9 mouse cellular contexts compared by ENCODE assay signal in the genomic region with DNA sequence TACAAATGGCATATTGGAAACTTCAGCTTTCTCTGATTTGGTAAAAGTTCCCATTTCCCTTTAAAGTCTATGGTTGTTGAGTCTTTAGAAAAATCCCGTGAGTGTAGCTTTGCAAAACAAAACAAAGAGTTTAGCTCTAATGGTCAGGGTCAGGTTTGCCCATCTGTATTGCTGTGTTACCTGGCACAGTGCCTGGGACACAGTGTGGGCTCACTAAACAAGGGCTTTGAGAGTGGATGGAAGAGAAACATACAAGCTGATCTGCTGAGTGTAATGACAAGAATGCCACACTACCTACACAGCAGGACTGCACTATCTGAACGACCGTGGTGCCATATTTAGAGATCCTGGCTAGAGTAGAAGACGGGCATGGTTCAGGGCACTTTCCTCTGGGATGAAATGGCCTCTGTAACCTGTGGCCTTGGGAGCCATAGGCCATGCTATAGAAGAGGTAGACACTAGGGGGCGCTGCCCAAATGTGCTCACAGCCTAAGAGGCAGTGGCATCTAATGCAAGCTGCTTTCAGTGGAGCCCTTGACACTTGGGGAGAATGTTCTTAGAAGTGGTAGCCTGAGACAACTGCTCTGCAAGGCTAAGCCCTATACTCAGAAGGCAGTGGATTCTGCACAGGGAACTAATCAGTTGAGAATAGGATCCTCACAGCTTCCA. TPM values are rescaled to one million over a fixed set of nuclear protein-coding genes. Genes with fewer than 3 reads are reported as not detected.
DNase-seq lines count a peak whose midpoint lies in the region; ATAC-seq and TF ChIP-seq lines count a peak whose summit lies in the region.
"Had no signal": no experiment of that assay in that cellular context is flagged by ENCODE, and none has a peak within 500 bp of the region (broad histone marks: within the 10 kb centered on the region; RNA-seq: fewer than 3 reads in every experiment).

No protein-coding gene starts in this region.

- H3K27ac ChIP-seq in MEL (ENCODE audit: control insufficient read depth, low read depth, low read length): no peak overlapping the region
- no peak overlapping the region for H3K27ac ChIP-seq in hindbrain, postnatal 0 days
- H3K27ac ChIP-seq: embryonic facial prominence, embryonic 12.5 days had no signal

- TF ChIP-seq POLR2A in MEL (IDR thresholded peaks at IDR 0.05; ENCODE audit: control insufficient read depth in 1 of 2, insufficient read depth in 1 of 2, low read depth in 1 of 2, low read length in 2 of 2, poor library complexity in 1 of 2): no peak

- no peak overlapping the region for H3K4me2 ChIP-seq in hindbrain, postnatal 0 days (ENCODE audit: low read depth, low read length)
- H3K4me2 ChIP-seq: embryonic facial prominence, embryonic 12.5 days had no signal

- no peaks in the 10 kb centered on the region for H3K9me3 ChIP-seq in MEL (replicated peaks; ENCODE audit: insufficient read depth, low read length)
- H3K9me3 ChIP-seq in hindbrain, postnatal 0 days (ENCODE audit: low read length): no peaks in the 10 kb centered on the region
- H3K9me3 ChIP-seq: embryonic facial prominence, embryonic 12.5 days had no signal

- 0 out of 2 replicates have a peak, but pooled peaks have one; percentile 45 for ATAC-seq in hindbrain, postnatal 0 days
- ATAC-seq in megakaryocyte progenitor cell, adult 5-6 weeks (replicated peaks; ENCODE audit: poor library complexity): peak; percentile 77

- H3K79me2 ChIP-seq in MEL (ENCODE audit: control insufficient read depth, insufficient read depth, low read length, poor library complexity): no peaks in the 10 kb centered on the region

- no peaks in the 10 kb centered on the region for H3K27me3 ChIP-seq in MEL (ENCODE audit: control insufficient read depth in 1 of 2, insufficient read depth in 2 of 2, low read length in 2 of 2)
- H3K27me3 ChIP-seq in hindbrain, postnatal 0 days (ENCODE audit: insufficient read depth, low read length): no peaks in the 10 kb centered on the region
- H3K27me3 ChIP-seq: embryonic facial prominence, embryonic 12.5 days had no signal

- H3K36me3 ChIP-seq in MEL (ENCODE audit: control insufficient read depth in 1 of 2, insufficient read depth in 2 of 2, low read length in 2 of 2): peaks cover 0 to 11% of the 10 kb centered on the region in 2 experiments; a peak in 2 of 4 replicates
- no peaks in the 10 kb centered on the region for H3K36me3 ChIP-seq in hindbrain, postnatal 0 days (ENCODE audit: insufficient read depth, low read length)
- H3K36me3 ChIP-seq: embryonic facial prominence, embryonic 12.5 days had no signal

- peak; percentile 37 for DNase-seq in layer of hippocampus, adult 11-12 months (ENCODE audit: low spot score)
- DNase-seq in layer of hippocampus, adult 9-10 months (ENCODE audit: low spot score): no peak
- DNase-seq in MEL (ENCODE audit: low read depth, low spot score): peak; percentile 82
- peak; percentile 40 for DNase-seq in c-Kit-positive CD71-positive TER-119-negative erythroid progenitor cells, embryonic 14.5 days (ENCODE audit: low read depth)
- peak; percentile 65 for DNase-seq in hindbrain, postnatal 0 days (ENCODE audit: low spot score)
- DNase-seq in thymus, postnatal 4 days: peak; percentile 66

- WGBS in hindbrain, postnatal 0 days: 28% methylated on average over 5 of the region's 5 CpGs

- TF ChIP-seq RAD21 in MEL (IDR thresholded peaks at IDR 0.05; ENCODE audit: low read depth, low read length): peak; percentile 68

- no peak overlapping the region for H3K4me3 ChIP-seq in MEL (ENCODE audit: control insufficient read depth in 1 of 2, insufficient read depth in 1 of 2, low read depth in 2 of 2, low read length in 2 of 2)
- H3K4me3 ChIP-seq in hindbrain, postnatal 0 days (ENCODE audit: low read length): no peak overlapping the region
- H3K4me3 ChIP-seq: embryonic facial prominence, embryonic 12.5 days had no signal

- peak; percentile 87 to 93 (median 91) for TF ChIP-seq CTCF in MEL (IDR thresholded peaks at IDR 0.05 in 2 of 3, conservative IDR thresholded peaks at IDR 0.05 in 1 of 3; ENCODE audit: control insufficient read depth in 1 of 3, insufficient read depth in 1 of 3, low read depth in 2 of 3, low read length in 3 of 3, poor library complexity in 1 of 3, severe bottlenecking in 1 of 3)
- peak; percentile 68 for TF ChIP-seq CTCF in hindbrain, postnatal 0 days (IDR thresholded peaks at IDR 0.05; ENCODE audit: low read depth)

- TF ChIP-seq EP300 in MEL (IDR thresholded peaks at IDR 0.05; ENCODE audit: low read depth in 1 of 2, low read length in 2 of 2): no peak

- no peak overlapping the region for H3K9ac ChIP-seq in MEL (ENCODE audit: control insufficient read depth, low read depth, low read length, poor library complexity, severe bottlenecking)
- no peak overlapping the region for H3K9ac ChIP-seq in hindbrain, postnatal 0 days (replicated peaks; ENCODE audit: low read length)
- H3K9ac ChIP-seq: embryonic facial prominence, embryonic 12.5 days had no signal

- no peaks in the 10 kb centered on the region for H3K4me1 ChIP-seq in MEL (ENCODE audit: control insufficient read depth in 1 of 2, insufficient read depth in 2 of 2, low read length in 2 of 2)
- H3K4me1 ChIP-seq in hindbrain, postnatal 0 days (ENCODE audit: insufficient read depth, low read length): no peaks in the 10 kb centered on the region
- H3K4me1 ChIP-seq: embryonic facial prominence, embryonic 12.5 days had no signal

TF ChIP-seq in MEL, 35 proteins besides CTCF, POLR2A, EP300 and RAD21:
- TF ChIP-seq JUND (IDR thresholded peaks at IDR 0.05; ENCODE audit: low read depth, low read length) (no peak), HCFC1 (IDR thresholded peaks at IDR 0.05; ENCODE audit: low read depth, low read length) (no peak), TCF12 (IDR thresholded peaks at IDR 0.05; ENCODE audit: low read depth, low read length) (no peak), MAX (IDR thresholded peaks at IDR 0.05; ENCODE audit: low read length) (no peak), MEF2A (IDR thresholded peaks at IDR 0.05; ENCODE audit: extremely low read depth, insufficient replicate concordance, low read depth, low read length, poor library complexity, severe bottlenecking) (no peak), ZC3H11A (IDR thresholded peaks at IDR 0.05; ENCODE audit: low read depth, low read length) (peak; percentile 55), SMC3 (IDR thresholded peaks at IDR 0.05; ENCODE audit: low read depth, low read length) (peak; percentile 85), CHD2 (IDR thresholded peaks at IDR 0.05; ENCODE audit: low read length) (no peak), ZKSCAN1 (IDR thresholded peaks at IDR 0.05; ENCODE audit: low read depth, low read length) (no peak)

RNA-seq across cellular contexts. Expression of a gene that starts 28.3 kb away (rescaled TPM):
- not detected in 2 replicates for total RNA-seq in MEL (2012; rRNA removed)
- not detected for polyA plus RNA-seq in MEL (2012; ENCODE audit: insufficient read depth in 1 of 2, insufficient read length in 2 of 2, low read depth in 1 of 2, low replicate concordance in 2 of 2, missing spikeins in 1 of 2)
- not detected in 2 replicates for total RNA-seq in hindbrain, postnatal 0 days (2014; rRNA removed)
- polyA plus RNA-seq in hindbrain, postnatal 0 days (2015; fragmentation: Nextera tagmentation; extraction: Ambion mirVana): not detected in 2 replicates
- not detected in 2 replicates for total RNA-seq in megakaryocyte progenitor cell, adult 5-6 weeks (2015)
- total RNA-seq in megakaryocyte progenitor cell, adult 5-6 weeks (2017): not detected in 2 replicates
- total RNA-seq: layer of hippocampus, postnatal 14 days had no signal
